In genomic region chr2:135411675-135412074, GRCm38 (mm10) we compare ENCODE assay signal across 18 mouse cellular contexts.
"Had no signal": no experiment of that assay in that cellular context is flagged by ENCODE, and none has a peak within 500 bp of the region (broad histone marks: within the 10 kb centered on the region; RNA-seq: fewer than 3 reads in every experiment).

No protein-coding gene starts in this region.

- H3K4me2 ChIP-seq: liver, embryonic 11.5 days; liver, embryonic 13.5 days; liver, embryonic 15.5 days; midbrain, embryonic 13.5 days; midbrain, embryonic 15.5 days; neural tube, embryonic 12.5 days had no signal

- H3K27me3 ChIP-seq: liver, embryonic 13.5 days; liver, embryonic 15.5 days; megakaryocyte, embryonic 14.5 days; midbrain, embryonic 13.5 days; midbrain, embryonic 15.5 days; neural tube, embryonic 12.5 days had no signal

- DNase-seq: liver, embryonic 13.5 days; liver, postnatal 0 days; lung, postnatal 10 days; lung, postnatal 36 days; right cerebral cortex, postnatal 25 days; right cerebral cortex, postnatal 4 days; spleen, adult 18-20 months; thymus, adult 18-20 months; thymus, postnatal 14 days; thymus, postnatal 36 days had no signal

- H3K9ac ChIP-seq: liver, embryonic 13.5 days; liver, embryonic 15.5 days; liver, postnatal 0 days; midbrain, embryonic 13.5 days; midbrain, embryonic 15.5 days; neural tube, embryonic 12.5 days had no signal

- H3K9me3 ChIP-seq: liver, embryonic 13.5 days; liver, embryonic 15.5 days; megakaryocyte, embryonic 14.5 days; midbrain, embryonic 10.5 days; midbrain, embryonic 13.5 days; midbrain, embryonic 15.5 days; neural tube, embryonic 12.5 days had no signal

- H3K4me1 ChIP-seq: liver, embryonic 13.5 days; liver, embryonic 15.5 days; megakaryocyte, embryonic 14.5 days had no signal

- H3K27ac ChIP-seq: liver, embryonic 13.5 days; liver, embryonic 15.5 days; macrophage; midbrain, embryonic 10.5 days; midbrain, embryonic 13.5 days; midbrain, embryonic 15.5 days; neural tube, embryonic 12.5 days had no signal

- H3K36me3 ChIP-seq: liver, embryonic 13.5 days; liver, embryonic 15.5 days; midbrain, embryonic 10.5 days; midbrain, embryonic 13.5 days; midbrain, embryonic 15.5 days; neural tube, embryonic 12.5 days had no signal

- ATAC-seq: liver, postnatal 0 days; midbrain, embryonic 13.5 days; midbrain, embryonic 15.5 days had no signal

- H3K4me3 ChIP-seq: liver, embryonic 13.5 days; liver, embryonic 15.5 days; megakaryocyte, embryonic 14.5 days; midbrain, embryonic 10.5 days; midbrain, embryonic 13.5 days; midbrain, embryonic 15.5 days; neural tube, embryonic 12.5 days had no signal
